Mouse (Mus musculus) heart, postnatal 10 days (tissue): ENCODE results near the gene Bcl2a1b. TPM values are rescaled to one million over a fixed set of nuclear protein-coding genes. Genes with fewer than 3 reads are reported as not detected.
"Not testable (repeated sequence)": the region's sequence is repeated elsewhere in the genome, so short reads cannot be mapped to it uniquely, and the experiment has no call there.

Experiments
- DNase-seq, 2 experiments: peaks; one replicate each; pipeline ENCODE4 v3.0.0; 2021
- intact Hi-C: fragments of 180-260 bp; cut with DNase I; formaldehyde crosslinking; loops from one replicate; pipeline ENCODE4 v1.15.1; 2025
- total RNA-seq, 2 experiments: library from RNA; stranded (reverse); gene quantifications; 2 replicates each; pipeline ENCODE4 v1.2.3; 2021

Gene Bcl2a1b
- total RNA-seq, result under 1 TPM; 0.45 to 0.91 TPM

GRCm38 (mm10) chr9:89198969-89199416, at the start of gene Bcl2a1b, which contains the start of gene Gm29094:
Bcl2a1b (plus strand) TSS chr9:89199209.
Gm29094 (plus strand) TSS chr9:89199379.
- intact Hi-C loops, result not testable (repeated sequence)
- peak in 1 of 2 experiments; percentile 20 for DNase-seq

DNA sequence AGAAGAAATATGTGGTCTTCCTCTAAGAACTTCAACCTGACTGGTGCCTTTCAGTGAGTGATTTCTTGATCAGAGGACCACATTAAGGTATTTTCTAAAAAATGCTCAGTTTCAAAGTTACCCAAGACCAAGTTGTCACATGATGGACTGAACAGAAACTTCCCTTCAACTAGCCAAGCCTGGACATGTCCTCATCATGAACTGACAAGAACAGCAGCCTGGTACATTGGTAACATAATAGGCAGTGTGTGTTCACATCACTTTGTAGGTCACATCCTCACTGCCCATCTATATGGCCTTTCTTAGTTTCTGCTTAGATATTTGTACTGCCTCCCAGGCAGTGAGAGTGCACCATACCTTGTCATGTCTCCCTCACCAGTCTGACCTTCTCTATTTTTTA, 26.5 kb upstream of the Bcl2a1b start:
- DNase-seq, intact Hi-C loops: not testable (repeated sequence)

GRCm38 (mm10) chr9:89178833-89179232, 20.2 kb upstream of the Bcl2a1b start:
- peak; percentile 78 to 86 for DNase-seq
- intact Hi-C loops, result not testable (repeated sequence)

GRCm38 (mm10) chr9:89179469-89179868, 19.5 kb upstream of the Bcl2a1b start:
- DNase-seq, intact Hi-C loops: not testable (repeated sequence)

- intact Hi-C loops, DNase-seq: not testable (repeated sequence)
Observed at GRCm38 (mm10) chr9:89187006-89187405, 12.0 kb upstream of the Bcl2a1b start.

DNA sequence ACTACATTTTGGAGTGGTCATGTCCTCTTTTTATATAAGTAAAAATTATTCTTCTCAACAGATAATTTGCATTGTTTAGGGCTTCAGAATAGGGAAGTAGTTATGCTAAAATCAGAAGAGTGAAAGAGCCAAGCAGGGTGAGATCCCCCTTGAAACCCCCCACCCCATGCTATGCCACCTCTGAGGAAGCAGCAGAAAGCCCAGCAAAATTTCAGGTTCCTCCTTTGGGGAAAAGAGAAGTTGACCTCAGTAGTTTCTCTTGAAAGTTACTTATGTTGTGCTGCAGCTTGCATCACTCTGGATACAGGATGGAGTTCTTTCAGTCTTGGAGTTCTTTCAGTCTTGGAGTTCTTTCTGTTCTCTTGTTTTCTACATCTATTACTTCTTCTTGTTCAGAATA, 3.5 kb upstream of the Bcl2a1b start:
- intact Hi-C loops, result not testable (repeated sequence)

DNA sequence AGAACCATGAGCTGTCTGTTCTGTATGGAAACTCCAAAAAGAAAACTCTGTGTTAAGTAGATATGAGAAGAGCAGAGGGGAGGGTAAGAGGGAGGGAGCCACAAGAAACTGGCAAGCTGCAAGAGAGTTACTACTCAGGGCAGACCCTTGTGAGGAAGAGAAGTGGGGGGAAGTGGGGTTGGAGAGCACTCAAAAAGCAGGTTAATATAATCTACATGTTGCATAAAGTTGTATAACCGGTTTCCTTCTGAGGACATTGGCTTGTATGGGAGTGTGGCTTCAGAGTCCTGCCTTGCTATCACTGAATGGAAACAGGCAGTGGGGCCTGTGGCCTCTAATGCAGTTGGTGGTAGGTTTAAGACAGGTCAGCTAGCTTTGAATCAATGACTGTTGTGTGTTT, 1.5 kb upstream of the Bcl2a1b start:
- intact Hi-C loops, DNase-seq: not testable (repeated sequence)

More for the DNA sequence above, 3.5 kb upstream of the Bcl2a1b start:
- DNase-seq, result not testable (repeated sequence)

DNA sequence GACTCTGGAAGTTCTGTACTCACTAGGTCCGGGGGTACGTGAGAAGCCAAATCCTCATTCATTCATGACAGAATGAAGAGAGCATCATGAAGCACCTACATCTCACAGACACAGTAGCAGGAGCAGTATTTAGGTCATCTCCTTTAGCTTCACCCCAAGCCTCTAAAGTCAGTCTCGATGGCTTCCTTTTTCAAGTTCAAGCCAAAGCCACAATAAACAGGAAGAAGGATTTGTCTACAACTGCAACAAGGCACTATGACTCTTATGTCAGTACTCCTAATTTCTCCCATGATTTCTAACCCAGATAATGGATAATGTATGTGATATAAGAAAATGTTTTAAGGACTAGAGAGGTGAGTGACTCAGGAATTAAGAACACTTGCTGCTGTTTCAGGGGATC, 660 bp upstream of the Bcl2a1b start:
- intact Hi-C loops, DNase-seq: not testable (repeated sequence)

- DNase-seq, intact Hi-C loops: not testable (repeated sequence)
Observed at GRCm38 (mm10) chr9:89202256-89202655, 3.2 kb downstream of the Bcl2a1b start.

DNA sequence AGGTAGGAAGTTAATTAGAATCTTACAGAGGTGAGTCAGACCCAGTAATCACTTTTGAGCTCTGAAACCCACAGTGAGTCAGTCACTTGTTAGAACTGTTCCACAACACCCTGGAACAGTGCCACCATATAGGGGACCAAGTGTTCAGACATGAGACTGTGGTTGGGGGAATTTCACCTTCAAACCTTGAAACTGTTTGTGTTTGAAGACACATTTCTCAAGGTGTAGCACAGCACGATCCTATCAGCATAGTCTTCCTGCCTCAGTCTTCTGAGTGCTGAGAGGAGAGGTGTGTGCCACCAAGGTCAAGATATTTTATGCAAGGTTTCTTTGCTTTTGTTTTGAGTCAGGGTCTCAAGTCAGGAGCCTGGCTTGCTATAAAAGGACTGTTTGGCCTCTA, 9.9 kb downstream of the Bcl2a1b start:
- intact Hi-C loops, DNase-seq: not testable (repeated sequence)

DNA sequence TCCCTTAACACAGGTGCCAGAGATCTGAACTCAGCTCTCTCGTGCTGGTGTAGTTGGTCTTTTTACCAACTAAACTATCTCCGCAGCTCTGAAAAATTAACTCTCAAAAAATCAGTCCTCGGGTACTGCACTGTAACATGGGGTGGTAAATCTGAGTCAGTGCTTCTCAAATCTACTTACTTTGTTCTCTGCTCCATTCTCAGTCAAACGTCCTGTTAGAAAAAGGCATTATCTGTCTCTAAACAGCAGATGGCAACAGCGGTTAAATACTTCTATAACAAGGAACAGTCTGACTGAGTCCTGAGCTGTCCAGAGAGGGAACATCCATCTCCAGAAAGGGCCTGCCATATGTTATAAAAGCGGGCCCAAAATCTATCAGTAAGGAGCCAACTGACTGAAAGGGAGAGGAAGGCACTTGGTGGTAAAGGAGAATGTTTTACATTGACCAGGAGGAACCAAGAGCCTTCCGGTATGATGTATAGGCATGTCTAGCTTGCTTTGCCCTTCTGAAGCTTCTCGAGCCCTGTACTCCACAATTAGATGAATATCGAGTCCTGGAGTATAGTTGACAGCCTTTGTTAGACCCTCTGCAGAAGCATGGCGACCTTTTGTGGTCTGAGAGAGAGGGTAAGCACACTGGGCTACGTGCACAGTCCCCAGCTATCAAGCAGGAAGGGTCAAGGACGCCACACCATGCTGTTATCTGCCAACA, 11.5 kb downstream of the Bcl2a1b start, which contains the start of gene Mthfs:
TSS of gene Mthfs (plus strand) at position 324 of the 712 bp plus-strand sequence.
- intact Hi-C loops, result not testable (repeated sequence)
- peak; percentile 25 to 41 for DNase-seq

DNA sequence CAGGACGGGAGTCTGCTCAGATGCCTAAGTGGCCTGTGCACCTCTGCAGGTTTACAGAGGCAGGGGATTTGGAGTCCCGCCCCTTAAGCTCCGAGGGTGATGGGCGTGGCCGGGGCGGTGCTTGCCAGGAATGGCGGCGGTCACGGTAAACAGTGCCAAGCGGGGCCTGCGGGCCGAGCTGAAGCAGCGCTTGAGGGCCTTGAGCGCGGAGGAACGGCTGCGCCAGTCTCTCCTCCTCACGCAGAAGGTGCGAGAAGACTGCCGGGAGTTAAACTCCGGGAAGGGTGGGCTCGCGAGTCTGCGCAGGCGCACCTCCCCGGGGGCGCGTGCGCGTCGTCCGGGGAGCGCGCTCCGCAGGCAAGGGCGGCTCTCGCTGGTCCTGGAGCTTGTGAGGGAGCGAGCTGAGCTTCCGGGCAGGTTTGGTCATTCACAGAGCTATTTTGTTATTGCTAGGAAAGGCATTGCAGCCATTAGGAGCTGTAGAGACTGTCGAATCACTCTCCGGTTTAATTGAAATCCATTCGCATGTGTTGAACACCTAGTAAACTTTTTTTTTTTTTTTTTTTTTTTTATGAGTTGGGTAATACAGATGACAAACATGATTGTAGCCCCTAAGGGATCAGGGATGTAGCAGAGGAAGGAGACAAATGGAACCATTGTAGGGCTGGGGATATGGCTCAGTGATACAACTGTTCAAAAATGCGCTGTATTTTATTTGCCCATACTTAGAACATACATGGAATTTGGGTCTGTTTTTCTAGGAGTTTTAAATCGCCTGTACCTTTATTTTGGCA, 12.3 kb downstream of the Bcl2a1b start:
- intact Hi-C loops, result not testable (repeated sequence)
- DNase-seq, result peak; percentile 94

DNA sequence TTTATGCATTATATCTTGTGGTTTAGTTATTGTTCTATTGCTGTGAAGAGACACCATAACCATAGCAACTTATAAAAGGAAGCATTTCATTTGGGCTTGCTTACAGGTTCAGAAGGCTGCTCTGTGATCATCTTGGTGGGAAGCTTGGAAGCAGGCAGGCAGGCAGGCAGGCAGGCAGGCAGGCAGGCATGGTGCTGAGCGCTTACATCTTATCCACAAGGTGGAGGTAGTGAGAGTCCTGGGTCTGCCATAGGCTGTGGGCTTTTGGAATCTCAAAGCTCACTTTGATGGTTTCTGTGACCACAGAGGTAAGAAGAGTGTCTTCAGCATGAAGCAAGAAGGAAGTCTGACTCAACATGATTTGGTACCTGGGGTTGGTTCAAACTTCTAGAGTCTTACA, 13.4 kb downstream of the Bcl2a1b start:
- peak; percentile 32 to 46 for DNase-seq
- intact Hi-C loops, result not testable (repeated sequence)

DNA sequence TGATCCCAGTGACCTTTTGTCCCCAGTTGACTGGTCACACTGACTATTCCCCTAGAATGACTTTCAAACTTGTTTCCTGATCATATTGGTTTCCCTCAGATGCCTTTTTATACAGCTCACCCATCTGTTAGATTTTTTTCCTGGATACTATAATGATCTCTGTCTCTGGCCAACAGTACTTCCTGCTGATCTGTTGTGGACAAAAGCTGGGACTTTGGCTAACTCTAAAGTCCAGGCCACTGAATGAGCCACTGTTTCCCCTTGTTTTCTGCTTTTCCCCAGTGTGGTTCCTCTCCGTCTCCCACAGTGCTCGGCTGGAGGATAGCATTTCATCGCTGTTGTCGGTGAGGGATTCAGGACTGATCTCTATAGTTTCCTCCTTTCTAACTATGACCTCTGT, 19.2 kb downstream of the Bcl2a1b start:
- intact Hi-C loops, DNase-seq: not testable (repeated sequence)

DNA sequence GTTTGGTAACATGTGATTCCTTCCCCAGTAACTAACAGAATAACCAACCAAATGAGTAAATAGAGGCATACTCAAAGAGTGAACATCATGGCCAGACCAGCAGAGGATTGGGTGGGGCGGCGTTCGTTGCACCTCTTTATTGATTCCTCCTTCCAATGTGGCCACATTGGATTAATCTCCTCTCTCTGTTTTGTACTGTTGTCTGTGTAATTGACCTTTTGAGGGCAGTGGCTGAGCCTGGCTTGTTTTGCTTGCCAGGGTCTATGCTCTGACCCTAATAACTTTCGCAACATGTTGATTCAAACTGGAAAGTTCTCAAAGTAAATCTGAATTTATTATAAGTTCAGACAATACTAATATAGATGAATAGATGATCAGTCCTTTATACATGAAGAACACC, 20.7 kb downstream of the Bcl2a1b start:
- DNase-seq, intact Hi-C loops: not testable (repeated sequence)

DNA sequence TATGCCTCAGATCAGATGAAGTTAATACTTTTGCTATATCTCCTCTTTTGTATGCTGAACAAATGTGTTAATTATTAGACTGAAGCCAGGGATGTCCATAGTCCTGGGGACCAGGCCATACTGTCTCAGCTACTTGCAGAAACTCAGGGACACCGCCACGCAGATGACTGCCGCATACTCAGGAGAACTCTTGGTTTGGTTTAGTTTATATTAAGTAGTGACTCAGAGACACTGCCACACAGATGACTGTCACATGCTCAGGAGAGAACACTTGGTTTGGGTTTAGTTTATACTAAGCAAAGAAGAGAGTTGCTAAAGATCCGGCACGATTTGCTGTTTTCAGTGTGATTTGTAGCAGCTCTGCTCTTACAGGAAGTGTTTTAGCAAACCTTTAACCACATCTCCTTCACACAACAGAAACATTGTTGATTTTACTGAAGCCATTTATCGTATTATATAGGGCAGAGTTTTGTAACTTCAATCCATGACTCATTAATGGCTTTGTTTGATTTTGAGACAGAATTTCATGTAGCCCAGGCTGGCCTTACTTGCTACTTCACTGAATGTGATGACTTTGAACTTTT, 21.8 kb downstream of the Bcl2a1b start:
- intact Hi-C loops, DNase-seq: not testable (repeated sequence)

DNA sequence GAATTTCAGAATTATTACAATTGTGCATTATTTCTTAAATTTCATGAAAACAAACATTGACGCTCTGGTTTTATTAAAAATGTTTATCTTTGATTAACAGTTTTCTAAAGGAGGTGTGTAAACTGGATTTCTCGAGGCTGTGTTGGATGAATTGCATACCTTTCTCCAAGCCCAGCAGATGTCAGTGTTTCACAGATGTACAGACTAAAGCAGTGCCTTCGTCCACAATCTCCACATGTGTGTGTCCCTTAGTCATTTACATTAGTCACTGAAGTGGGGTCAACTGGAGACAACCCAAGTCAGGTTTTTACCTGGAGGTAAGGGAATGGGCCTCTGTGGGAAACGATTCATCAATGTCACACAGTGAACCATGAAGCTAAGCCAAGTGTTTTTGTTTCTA, 27.1 kb downstream of the Bcl2a1b start:
- intact Hi-C loops, result loop anchor here (5.0 kb wide), 1 partner anchor 451 kb away; no protein-coding TSS in a partner anchor
- peak; percentile 43 to 46 for DNase-seq

GRCm38 (mm10) chr9:89228122-89228521, 29.1 kb downstream of the Bcl2a1b start:
- DNase-seq, result no peak
- intact Hi-C loops, result loop anchor here (5.0 kb wide), 1 partner anchor 449 kb away; no protein-coding TSS in a partner anchor

DNA sequence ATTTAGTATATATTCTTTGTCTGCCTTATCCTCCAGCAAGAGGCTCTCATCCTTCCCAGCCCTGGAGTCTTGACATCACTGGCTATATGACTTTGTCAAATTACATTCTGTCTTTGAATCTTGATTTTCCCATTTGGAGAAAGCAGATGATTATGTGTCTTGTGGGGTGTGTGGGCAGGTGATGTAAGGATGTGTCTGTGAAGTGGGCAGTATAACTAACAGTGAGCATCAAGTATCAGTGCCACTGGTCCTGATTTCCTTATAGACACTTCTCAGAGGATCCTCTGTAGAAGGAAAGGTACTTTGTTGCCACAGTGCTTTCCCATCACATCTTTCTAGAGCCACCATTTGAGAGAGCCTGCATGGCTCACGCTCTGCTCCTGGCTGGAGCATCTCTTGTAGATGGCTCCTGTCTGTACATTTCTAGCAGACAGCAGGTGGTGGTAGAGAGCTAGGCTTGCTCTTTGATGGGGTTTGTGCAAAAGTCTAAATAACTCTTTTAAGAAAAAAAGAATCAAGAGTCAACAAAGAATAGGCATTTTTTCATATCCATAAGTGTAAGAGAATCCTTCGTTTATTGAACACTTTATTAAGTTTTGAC, 32.0 kb downstream of the Bcl2a1b start:
- peak; percentile 45 to 66 for DNase-seq
- intact Hi-C loops, result not testable (repeated sequence)

- DNase-seq, intact Hi-C loops: not testable (repeated sequence)
Observed at GRCm38 (mm10) chr9:89237131-89237530, 38.1 kb downstream of the Bcl2a1b start.
